Mouse (Mus musculus): ENCODE data around the gene Olfr1166. TPM values are rescaled to one million over a fixed set of nuclear protein-coding genes. Genes with fewer than 3 reads are reported as not detected.
"Not testable (repeated sequence)": the region's sequence is repeated elsewhere in the genome, so short reads cannot be mapped to it uniquely, and the experiment has no call there.

The Olfr1166 gene
- not detected in 2 replicates for polyA plus RNA-seq (2016; fragmentation: Nextera tagmentation; extraction: Ambion mirVana)

DNA sequence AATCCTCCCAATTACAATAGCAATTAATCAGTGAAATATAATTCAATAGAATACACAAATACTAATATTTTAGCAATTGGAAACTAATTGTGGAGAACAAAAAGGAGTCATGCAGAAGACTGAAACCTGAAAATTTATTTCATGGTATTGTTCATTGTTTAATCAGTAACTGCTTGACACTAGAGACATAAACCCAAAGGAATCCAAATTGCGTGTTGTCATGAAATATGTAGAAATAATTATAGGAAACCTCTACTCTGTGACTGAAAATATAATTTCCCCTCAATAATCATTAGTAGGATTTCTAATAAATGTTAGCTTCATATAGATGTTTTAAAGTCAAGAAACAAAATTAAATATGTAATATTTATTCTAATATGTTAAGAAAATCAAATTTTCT, at the start of gene Olfr1166:
Gene Olfr1166, minus strand, starts transcription at position 101 of the 400 bp plus-strand sequence.
- H3K4me2 ChIP-seq (replicated peaks), result no peak within 1 kb of the TSS
- H3K9ac ChIP-seq, result no peak within 1 kb of the TSS
- H3K27me3 ChIP-seq, result no peaks in the 10 kb centered on the region
- no peak within 1 kb of the TSS for H3K4me3 ChIP-seq
- H3K36me3 ChIP-seq, result no peaks in the 10 kb centered on the region
- no peak within 1 kb of the TSS for H3K27ac ChIP-seq
- no peaks in the 10 kb centered on the region for H3K4me1 ChIP-seq
- 93% methylated on average over 1 of the region's 1 CpGs for WGBS
- no peak for ATAC-seq (ENCODE audit: low FRiP score)
- H3K9me3 ChIP-seq (replicated peaks), result no peaks in the 10 kb centered on the region

DNA sequence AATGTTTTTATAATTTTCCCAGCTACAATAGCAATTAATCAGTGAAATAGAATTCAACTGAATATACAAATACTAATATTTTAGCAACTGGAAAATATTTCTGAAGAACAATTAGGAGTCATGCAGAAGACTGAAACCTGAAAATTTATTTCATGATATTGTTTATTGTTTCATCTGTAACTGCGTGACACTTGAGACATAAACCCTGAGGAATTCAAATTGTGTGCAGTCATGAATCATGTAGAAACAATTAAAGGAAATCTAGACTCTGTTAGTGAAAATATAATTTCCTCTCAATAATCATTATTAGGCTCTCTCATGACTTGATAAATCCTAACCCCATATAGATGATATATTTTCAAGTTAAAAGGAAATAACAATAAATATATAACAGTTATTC, 27.0 kb upstream of the Olfr1166 start, which contains the start of gene Olfr1167:
Gene Olfr1167, minus strand, starts transcription at position 101 of the 400 bp plus-strand sequence.
- not testable (repeated sequence) for H3K27ac ChIP-seq; H3K9ac ChIP-seq; H3K9me3 ChIP-seq (replicated peaks); H3K4me3 ChIP-seq; H3K27me3 ChIP-seq; ATAC-seq (ENCODE audit: low FRiP score); H3K4me1 ChIP-seq; H3K36me3 ChIP-seq; H3K4me2 ChIP-seq (replicated peaks)
- 92% methylated on average over 1 of the region's 1 CpGs for WGBS

DNA sequence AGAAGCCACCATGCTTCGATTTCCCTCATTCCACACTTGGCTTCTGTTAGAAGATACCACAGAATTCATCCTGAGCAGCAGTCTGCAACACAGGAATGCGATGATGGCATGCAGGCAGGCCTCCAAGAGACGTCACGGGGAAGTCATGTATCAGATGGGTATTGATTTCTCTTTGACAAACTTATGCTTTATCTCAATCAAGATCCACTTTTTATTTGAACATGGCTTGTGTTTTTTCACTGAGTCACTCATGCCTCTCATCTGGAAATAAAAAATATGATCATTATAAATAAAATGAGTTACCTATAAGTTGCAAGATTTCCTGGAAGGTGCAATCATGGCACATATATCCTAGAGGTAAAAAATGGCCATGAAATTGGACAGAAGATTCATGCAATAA, 34.2 kb downstream of the Olfr1166 start, which contains the start of gene Olfr1164:
Gene Olfr1164, minus strand, starts transcription at position 101 of the 400 bp plus-strand sequence.
- Histone ChIP-seq H3K4me2 (replicated peaks) (no peak within 1 kb of the TSS), H3K4me1 (no peaks in the 10 kb centered on the region), H3K27me3 (no peaks in the 10 kb centered on the region), H3K27ac (no peak within 1 kb of the TSS), H3K9me3 (replicated peaks) (no peaks in the 10 kb centered on the region), H3K36me3 (no peaks in the 10 kb centered on the region), H3K9ac (no peak within 1 kb of the TSS), H3K4me3 (no peak within 1 kb of the TSS)
- ATAC-seq (ENCODE audit: low FRiP score), result no peak
- WGBS, result 81% methylated on average over 4 of the region's 4 CpGs

Other genes with a start within 250 kb of the Olfr1166 start
- gene Olfr1153, start 233.3 kb downstream of the Olfr1166 start, polyA plus RNA-seq (2016; fragmentation: Nextera tagmentation; extraction: Ambion mirVana), result not detected in 2 replicates
- gene Olfr1154, start 223.1 kb downstream of the Olfr1166 start, polyA plus RNA-seq (2016; fragmentation: Nextera tagmentation; extraction: Ambion mirVana), result not detected in 2 replicates
- gene Olfr1155, start 183.1 kb downstream of the Olfr1166 start, polyA plus RNA-seq (2016; fragmentation: Nextera tagmentation; extraction: Ambion mirVana), result not detected in 2 replicates
- not detected in 2 replicates for gene Olfr1156, start 175.2 kb downstream of the Olfr1166 start, polyA plus RNA-seq (2016; fragmentation: Nextera tagmentation; extraction: Ambion mirVana)
- not detected in 2 replicates for gene Olfr1157, start 160.0 kb downstream of the Olfr1166 start, polyA plus RNA-seq (2016; fragmentation: Nextera tagmentation; extraction: Ambion mirVana)
- not detected in 2 replicates for gene Olfr74, start 153.6 kb downstream of the Olfr1166 start, polyA plus RNA-seq (2016; fragmentation: Nextera tagmentation; extraction: Ambion mirVana)
- gene Olfr1158, start 138.2 kb downstream of the Olfr1166 start, polyA plus RNA-seq (2016; fragmentation: Nextera tagmentation; extraction: Ambion mirVana), result not detected in 2 replicates
- not detected in 2 replicates for gene Olfr1160, start 120.0 kb downstream of the Olfr1166 start, polyA plus RNA-seq (2016; fragmentation: Nextera tagmentation; extraction: Ambion mirVana)
- gene Olfr1161, start 105.5 kb downstream of the Olfr1166 start, polyA plus RNA-seq (2016; fragmentation: Nextera tagmentation; extraction: Ambion mirVana), result not detected in 2 replicates
- not detected in 2 replicates for gene Olfr73, start 90.6 kb downstream of the Olfr1166 start, polyA plus RNA-seq (2016; fragmentation: Nextera tagmentation; extraction: Ambion mirVana)
- not detected in 2 replicates for gene Olfr1162, start 77.1 kb downstream of the Olfr1166 start, polyA plus RNA-seq (2016; fragmentation: Nextera tagmentation; extraction: Ambion mirVana)
- not detected in 2 replicates for gene Olfr1163, start 56.4 kb downstream of the Olfr1166 start, polyA plus RNA-seq (2016; fragmentation: Nextera tagmentation; extraction: Ambion mirVana)
- not detected in 2 replicates for gene Olfr1164, start 34.3 kb downstream of the Olfr1166 start, polyA plus RNA-seq (2016; fragmentation: Nextera tagmentation; extraction: Ambion mirVana)
- gene Olfr1167, start 26.9 kb upstream of the Olfr1166 start, polyA plus RNA-seq (2016; fragmentation: Nextera tagmentation; extraction: Ambion mirVana), result not detected in 2 replicates
- not detected in 2 replicates for gene Olfr1168, start 53.6 kb upstream of the Olfr1166 start, polyA plus RNA-seq (2016; fragmentation: Nextera tagmentation; extraction: Ambion mirVana)
- gene Olfr1170, start 100.1 kb upstream of the Olfr1166 start, polyA plus RNA-seq (2016; fragmentation: Nextera tagmentation; extraction: Ambion mirVana), result not detected in 2 replicates
- not detected in 2 replicates for gene Olfr1173, start 151.6 kb upstream of the Olfr1166 start, polyA plus RNA-seq (2016; fragmentation: Nextera tagmentation; extraction: Ambion mirVana)
- gene Olfr1174-ps, start 186.9 kb upstream of the Olfr1166 start, polyA plus RNA-seq (2016; fragmentation: Nextera tagmentation; extraction: Ambion mirVana), result not detected in 2 replicates
- gene Olfr1175-ps, start 198.9 kb upstream of the Olfr1166 start, polyA plus RNA-seq (2016; fragmentation: Nextera tagmentation; extraction: Ambion mirVana), result not detected in 2 replicates
- not detected in 2 replicates for gene Olfr1176, start 208.4 kb upstream of the Olfr1166 start, polyA plus RNA-seq (2016; fragmentation: Nextera tagmentation; extraction: Ambion mirVana)
- gene Olfr1177-ps, start 218.2 kb upstream of the Olfr1166 start, polyA plus RNA-seq (2016; fragmentation: Nextera tagmentation; extraction: Ambion mirVana), result not detected in 2 replicates